Mouse (Mus musculus): ENCODE measurements around the gene Klc4.

GRCm38 (mm10) chr17:46593124-46593523 lies 52.7 kb downstream of the Klc4 start:
- TF ChIP-seq EP300 (IDR thresholded peaks at IDR 0.05; ENCODE audit: low read depth): no peak
- no peak for TF ChIP-seq CTCF (IDR thresholded peaks at IDR 0.05; ENCODE audit: low read depth)
